Mouse (Mus musculus): ENCODE results near the gene Tmem192. TPM values are rescaled to one million over a fixed set of nuclear protein-coding genes. Genes with fewer than 3 reads are reported as not detected.

The Tmem192 gene
- polyA plus RNA-seq (2012; rRNA removed): 15.3 and 17.7 TPM in 2 replicates

DNA sequence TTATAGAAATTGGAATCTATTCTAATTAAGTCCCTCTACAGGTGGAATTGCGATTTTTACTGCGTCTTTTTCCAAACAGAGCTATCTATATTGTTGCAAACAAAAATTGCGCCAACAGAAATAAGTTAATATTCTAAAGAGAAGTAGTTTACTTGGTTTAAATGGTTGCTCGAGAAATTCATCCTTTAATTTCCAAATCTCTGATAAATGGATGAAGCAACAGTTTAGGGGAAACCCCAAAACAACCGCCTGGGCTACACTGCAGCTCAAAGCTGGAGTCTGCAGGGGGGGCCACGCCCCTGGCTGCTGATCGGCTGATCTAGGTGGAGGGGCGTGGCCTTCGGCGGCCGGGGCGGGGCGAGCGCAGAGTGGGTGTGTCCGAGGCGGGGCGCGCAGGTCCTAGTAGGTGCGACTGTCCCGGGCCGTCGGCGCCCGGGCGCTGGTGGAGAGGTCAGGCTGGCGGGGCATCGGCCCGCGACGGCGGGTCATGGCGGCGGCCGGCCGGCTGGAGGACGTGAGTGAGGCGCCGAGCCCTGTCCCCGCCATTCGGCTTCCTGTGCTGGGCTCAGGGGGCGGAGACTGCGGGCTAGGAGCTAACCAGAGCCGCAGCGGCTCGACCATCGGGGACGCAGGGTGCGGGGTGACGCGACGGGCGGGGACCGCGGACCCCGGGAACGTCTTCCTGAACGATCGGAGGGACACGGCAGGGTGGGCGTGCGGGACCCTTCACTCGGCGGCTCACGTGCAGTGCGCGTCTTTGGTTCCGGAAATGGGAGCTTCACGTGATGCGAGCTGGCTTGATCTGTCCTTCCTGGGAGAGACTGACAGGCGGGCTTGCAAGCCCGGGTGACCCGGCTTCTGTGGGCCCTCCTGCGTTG, at the start of gene Tmem192:
Tmem192 (plus strand) TSS at position 366 of the 878 bp plus-strand sequence.

DNA sequence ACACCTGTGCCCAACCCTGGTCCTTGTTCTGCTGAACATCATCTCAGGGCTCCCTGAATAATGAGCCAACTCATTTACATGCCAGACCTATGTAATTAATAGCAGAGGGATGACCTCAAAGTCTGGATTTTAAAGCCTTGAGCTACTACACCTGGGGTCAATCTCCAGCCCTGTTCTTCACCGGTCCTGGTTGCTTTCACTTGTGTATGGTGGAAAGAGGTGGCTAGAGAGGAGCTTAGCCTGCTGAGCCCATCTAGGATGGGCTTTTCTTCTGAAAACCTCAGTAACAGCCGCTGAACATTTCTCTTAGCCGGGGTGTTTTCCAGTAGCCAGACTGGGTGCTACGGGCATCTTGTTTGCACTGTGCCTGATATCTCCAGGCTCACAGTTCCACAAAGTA, 40.7 kb downstream of the Tmem192 start, which contains the start of gene Trim75:
Trim75 (minus strand) TSS at position 101 of the 400 bp plus-strand sequence.

GRCm38 (mm10) chr8:65018423-65018822, 71.4 kb downstream of the Tmem192 start, which contains the start of the genes Trim61 and Trim60:
Gene Trim61 (minus strand): TSS chr8:65018523.
Gene Trim60 (minus strand): TSS chr8:65018584.

Other genes with a start within 250 kb of the Tmem192 start
- 81.4 and 98.0 TPM in 2 replicates for gene Msmo1, start 213.4 kb upstream of the Tmem192 start, polyA plus RNA-seq (2012; rRNA removed)
- gene Klhl2, start 97.2 kb upstream of the Tmem192 start, polyA plus RNA-seq (2012; rRNA removed): 39.8 and 48.9 TPM in 2 replicates
- gene Trim75, start 40.6 kb downstream of the Tmem192 start, polyA plus RNA-seq (2012; rRNA removed): not detected in 2 replicates
- gene Trim61, start 71.3 kb downstream of the Tmem192 start, polyA plus RNA-seq (2012; rRNA removed): 0.05 TPM in 1 of 2 replicates, not detected in the other
- not detected in 2 replicates for gene Trim60, start 71.4 kb downstream of the Tmem192 start, polyA plus RNA-seq (2012; rRNA removed)
- gene Apela, start 90.2 kb downstream of the Tmem192 start, polyA plus RNA-seq (2012; rRNA removed): 2.2 and 2.3 TPM in 2 replicates
- gene Gm10663, start 127.8 kb downstream of the Tmem192 start, polyA plus RNA-seq (2012; rRNA removed): not detected in 2 replicates
- gene BC030870, start 182.4 kb downstream of the Tmem192 start, polyA plus RNA-seq (2012; rRNA removed): not detected in 2 replicates

All from central nervous system, embryonic 14 days (tissue).